Mouse (Mus musculus): ENCODE measurements around the gene Cd3eap.

DNA sequence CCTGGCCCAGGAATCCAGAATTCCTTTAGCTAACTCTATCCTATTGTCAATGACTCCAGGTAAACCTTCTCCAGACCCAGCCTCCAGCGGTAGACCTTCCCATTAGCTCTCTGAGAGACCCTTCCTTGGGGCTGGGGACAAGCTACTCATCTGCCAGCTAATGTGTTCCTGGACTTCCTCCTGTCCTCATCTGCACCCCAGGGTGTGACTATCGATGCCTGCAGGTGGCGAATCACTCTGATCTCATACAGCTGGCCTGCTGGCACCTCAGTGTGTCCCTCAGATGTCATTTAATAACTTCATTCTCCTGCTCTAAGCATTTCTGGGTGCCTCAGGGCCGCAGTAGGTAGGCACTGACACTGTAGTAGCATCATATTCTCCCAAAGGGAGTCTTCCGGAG, 31.5 kb downstream of the Cd3eap start:
- no peak for TF ChIP-seq EP300 (IDR thresholded peaks at IDR 0.05; ENCODE audit: low read length)
- TF ChIP-seq CTCF (conservative IDR thresholded peaks at IDR 0.05 in 1 of 2, IDR thresholded peaks at IDR 0.05 in 1 of 2; ENCODE audit: low read depth in 2 of 2, low read length in 2 of 2), result no peak
- TF ChIP-seq JUND (conservative IDR thresholded peaks at IDR 0.05; ENCODE audit: low read depth, low read length), result no peak
- no peak for TF ChIP-seq KAT2A (IDR thresholded peaks at IDR 0.05; ENCODE audit: insufficient replicate concordance, low read length)
- TF ChIP-seq E2F4 (IDR thresholded peaks at IDR 0.05; ENCODE audit: insufficient replicate concordance, low read depth, low read length), result no peak
- TF ChIP-seq USF2 (conservative IDR thresholded peaks at IDR 0.05; ENCODE audit: low read depth, low read length), result no peak
- no peak for TF ChIP-seq RCOR1 (conservative IDR thresholded peaks at IDR 0.05; ENCODE audit: low read depth, low read length)
- no peak for TF ChIP-seq NRF1 (IDR thresholded peaks at IDR 0.05; ENCODE audit: low read depth, low read length)
- TF ChIP-seq POLR2A (IDR thresholded peaks at IDR 0.05; ENCODE audit: low read depth, low read length), result no peak
